Mouse (Mus musculus): ENCODE measurements around the gene Tcf7l2. TPM values are rescaled to one million over a fixed set of nuclear protein-coding genes. Genes with fewer than 3 reads are reported as not detected.

The Tcf7l2 gene
- polyA plus RNA-seq, 1 experiment from 2014 or later: 48.2 TPM

GRCm38 (mm10) chr19:55794194-55794945 lies 52.8 kb downstream of the Tcf7l2 start:
- H3K4me1 ChIP-seq (replicated peaks): peaks cover 54% of the 10 kb centered on the region

GRCm38 (mm10) chr19:55794946-55795340 lies 53.3 kb downstream of the Tcf7l2 start:
- no peaks in the 10 kb centered on the region for H3K27me3 ChIP-seq
- peaks cover 50% of the 10 kb centered on the region for H3K4me1 ChIP-seq (replicated peaks)
- no peak overlapping the region for H3K27ac ChIP-seq
- H3K4me2 ChIP-seq: no peak overlapping the region
- ATAC-seq (replicated peaks; ENCODE audit: insufficient number of reproducible peaks, insufficient read depth, low FRiP score, low read depth): no peak
- no peaks in the 10 kb centered on the region for H3K9me3 ChIP-seq (replicated peaks)
- no peak overlapping the region for H3K9ac ChIP-seq
- 94% methylated on average over 5 of the region's 5 CpGs for WGBS
- H3K4me3 ChIP-seq: no peak overlapping the region
- no peaks in the 10 kb centered on the region for H3K36me3 ChIP-seq

More at GRCm38 (mm10) chr19:55794194-55794945, 52.8 kb downstream of the Tcf7l2 start:
- Histone ChIP-seq H3K36me3 (no peaks in the 10 kb centered on the region), H3K27me3 (no peaks in the 10 kb centered on the region), H3K9me3 (replicated peaks) (no peaks in the 10 kb centered on the region), H3K27ac (no peak overlapping the region), H3K9ac (no peak overlapping the region), H3K4me2 (no peak overlapping the region), H3K4me3 (no peak overlapping the region)
- ATAC-seq (replicated peaks; ENCODE audit: insufficient number of reproducible peaks, insufficient read depth, low FRiP score, low read depth): no peak
- 85% methylated on average over 8 of the region's 8 CpGs for WGBS

- Histone ChIP-seq H3K4me1 (replicated peaks) (peaks cover 49% of the 10 kb centered on the region), H3K27ac (no peak overlapping the region), H3K4me3 (no peak overlapping the region), H3K9me3 (replicated peaks) (no peaks in the 10 kb centered on the region), H3K27me3 (no peaks in the 10 kb centered on the region), H3K36me3 (no peaks in the 10 kb centered on the region), H3K9ac (no peak overlapping the region), H3K4me2 (no peak overlapping the region)
- ATAC-seq (replicated peaks; ENCODE audit: insufficient number of reproducible peaks, insufficient read depth, low FRiP score, low read depth): no peak
- WGBS: 46% methylated on average over 7 of the region's 7 CpGs
Measured at GRCm38 (mm10) chr19:55795349-55795748, 53.7 kb downstream of the Tcf7l2 start.

- H3K9me3 ChIP-seq (replicated peaks): no peaks in the 10 kb centered on the region
- H3K27ac ChIP-seq: 0 out of 2 replicates have a peak overlapping the region, but pooled peaks have one; percentile 22
- peaks cover 29% of the 10 kb centered on the region for H3K4me1 ChIP-seq (replicated peaks)
- no peak overlapping the region for H3K4me3 ChIP-seq
- no peaks in the 10 kb centered on the region for H3K36me3 ChIP-seq
- no peak overlapping the region for H3K4me2 ChIP-seq
- H3K9ac ChIP-seq: no peak overlapping the region
- no peaks in the 10 kb centered on the region for H3K27me3 ChIP-seq
- no peak for ATAC-seq (replicated peaks; ENCODE audit: insufficient number of reproducible peaks, insufficient read depth, low FRiP score, low read depth)
- WGBS: 56% methylated on average over 3 of the region's 3 CpGs
Measured at GRCm38 (mm10) chr19:55797834-55798233, 56.2 kb downstream of the Tcf7l2 start.

GRCm38 (mm10) chr19:55799411-55799810 lies 57.8 kb downstream of the Tcf7l2 start:
- no peak for ATAC-seq (replicated peaks; ENCODE audit: insufficient number of reproducible peaks, insufficient read depth, low FRiP score, low read depth)
- Histone ChIP-seq H3K9ac (no peak overlapping the region), H3K27ac (no peak overlapping the region), H3K4me1 (replicated peaks) (peaks cover 24% of the 10 kb centered on the region), H3K9me3 (replicated peaks) (no peaks in the 10 kb centered on the region), H3K4me3 (no peak overlapping the region), H3K27me3 (no peaks in the 10 kb centered on the region), H3K36me3 (no peaks in the 10 kb centered on the region), H3K4me2 (no peak overlapping the region)

GRCm38 (mm10) chr19:55800059-55800458 lies 58.4 kb downstream of the Tcf7l2 start:
- ATAC-seq (replicated peaks; ENCODE audit: insufficient number of reproducible peaks, insufficient read depth, low FRiP score, low read depth): no peak

GRCm38 (mm10) chr19:55803121-55803520 lies 61.5 kb downstream of the Tcf7l2 start:
- H3K27me3 ChIP-seq: no peaks in the 10 kb centered on the region
- no peak overlapping the region for H3K4me3 ChIP-seq
- no peak overlapping the region for H3K27ac ChIP-seq
- H3K9me3 ChIP-seq (replicated peaks): no peaks in the 10 kb centered on the region
- no peak overlapping the region for H3K4me2 ChIP-seq
- H3K4me1 ChIP-seq (replicated peaks): peaks cover 25% of the 10 kb centered on the region
- no peak overlapping the region for H3K9ac ChIP-seq
- ATAC-seq (replicated peaks; ENCODE audit: insufficient number of reproducible peaks, insufficient read depth, low FRiP score, low read depth): no peak
- 58% methylated on average over 1 of the region's 1 CpGs for WGBS
- no peaks in the 10 kb centered on the region for H3K36me3 ChIP-seq

More at GRCm38 (mm10) chr19:55800059-55800458, 58.4 kb downstream of the Tcf7l2 start:
- Histone ChIP-seq H3K27ac (no peak overlapping the region), H3K36me3 (no peaks in the 10 kb centered on the region), H3K27me3 (no peaks in the 10 kb centered on the region), H3K9me3 (replicated peaks) (no peaks in the 10 kb centered on the region), H3K4me2 (no peak overlapping the region), H3K4me1 (replicated peaks) (peaks cover 24% of the 10 kb centered on the region), H3K9ac (no peak overlapping the region), H3K4me3 (no peak overlapping the region)
- WGBS: 85% methylated on average over 4 of the region's 4 CpGs

GRCm38 (mm10) chr19:55803797-55804196 lies 62.2 kb downstream of the Tcf7l2 start:
- H3K4me1 ChIP-seq (replicated peaks): peaks cover 24% of the 10 kb centered on the region
- H3K9me3 ChIP-seq (replicated peaks): no peaks in the 10 kb centered on the region
- no peak overlapping the region for H3K27ac ChIP-seq
- H3K36me3 ChIP-seq: no peaks in the 10 kb centered on the region
- no peak overlapping the region for H3K9ac ChIP-seq
- no peak overlapping the region for H3K4me3 ChIP-seq
- no peak for ATAC-seq (replicated peaks; ENCODE audit: insufficient number of reproducible peaks, insufficient read depth, low FRiP score, low read depth)
- 85% methylated on average over 12 of the region's 12 CpGs for WGBS
- H3K27me3 ChIP-seq: no peaks in the 10 kb centered on the region
- no peak overlapping the region for H3K4me2 ChIP-seq

- WGBS: 80% methylated on average over 7 of the region's 7 CpGs
- ATAC-seq (replicated peaks; ENCODE audit: insufficient number of reproducible peaks, insufficient read depth, low FRiP score, low read depth): no peak
Measured at GRCm38 (mm10) chr19:55804795-55805194, 63.2 kb downstream of the Tcf7l2 start.

GRCm38 (mm10) chr19:55806434-55807193 lies 65.0 kb downstream of the Tcf7l2 start:
- WGBS: 46% methylated on average over 12 of the region's 12 CpGs
- peak overlapping the region; percentile 53 for H3K27ac ChIP-seq
- H3K4me3 ChIP-seq: no peak overlapping the region
- no peaks in the 10 kb centered on the region for H3K36me3 ChIP-seq
- H3K4me2 ChIP-seq: peak overlapping the region; percentile 22; the same call in 1 of the 2 replicates
- peaks cover 24% of the 10 kb centered on the region for H3K4me1 ChIP-seq (replicated peaks)
- H3K9ac ChIP-seq: no peak overlapping the region
- 0 out of 2 replicates have a peak, but pooled peaks have one; percentile 33 for ATAC-seq (replicated peaks; ENCODE audit: insufficient number of reproducible peaks, insufficient read depth, low FRiP score, low read depth)
- no peaks in the 10 kb centered on the region for H3K27me3 ChIP-seq
- no peaks in the 10 kb centered on the region for H3K9me3 ChIP-seq (replicated peaks)

More at GRCm38 (mm10) chr19:55804795-55805194, 63.2 kb downstream of the Tcf7l2 start:
- Histone ChIP-seq H3K4me2 (no peak overlapping the region), H3K36me3 (no peaks in the 10 kb centered on the region), H3K9me3 (replicated peaks) (no peaks in the 10 kb centered on the region), H3K27me3 (no peaks in the 10 kb centered on the region), H3K4me1 (replicated peaks) (peaks cover 24% of the 10 kb centered on the region), H3K27ac (no peak overlapping the region), H3K9ac (no peak overlapping the region), H3K4me3 (no peak overlapping the region)

GRCm38 (mm10) chr19:55807194-55808053 lies 65.8 kb downstream of the Tcf7l2 start:
- 43% methylated on average over 20 of the region's 20 CpGs for WGBS
- no peak overlapping the region for H3K9ac ChIP-seq

More at GRCm38 (mm10) chr19:55807194-55808053, 65.8 kb downstream of the Tcf7l2 start:
- Histone ChIP-seq H3K4me3 (no peak overlapping the region), H3K27me3 (no peaks in the 10 kb centered on the region), H3K4me1 (replicated peaks) (peaks cover 21% of the 10 kb centered on the region), H3K4me2 (peak overlapping the region; percentile 22; the same call in 1 of the 2 replicates), H3K27ac (peak overlapping the region; percentile 53), H3K9me3 (replicated peaks) (no peaks in the 10 kb centered on the region), H3K36me3 (no peaks in the 10 kb centered on the region)
- no peak for ATAC-seq (replicated peaks; ENCODE audit: insufficient number of reproducible peaks, insufficient read depth, low FRiP score, low read depth)

Data from heart, embryonic 15.5 days (tissue).